Mouse (Mus musculus): Measurements from ENCODE around the gene Pkd1l1. TPM values are rescaled to one million over a fixed set of nuclear protein-coding genes. Genes with fewer than 3 reads are reported as not detected.

The Pkd1l1 gene
- total RNA-seq, 2 experiments from 2014 or later, result not detected

Other genes starting within 250 kb of the Pkd1l1 start
- gene Hus1, start 37.9 kb upstream of the Pkd1l1 start, total RNA-seq (2021), result 1 to 10 TPM; 7.0 to 7.7 TPM
- gene Gm11992, start 75.3 kb upstream of the Pkd1l1 start, total RNA-seq (2021), result not detected
- gene Sun3, start 75.7 kb upstream of the Pkd1l1 start, total RNA-seq (2021), result not detected
- gene Upp1, start 144.8 kb upstream of the Pkd1l1 start, total RNA-seq (2021), result under 1 TPM; 0.37 to 0.41 TPM
- not detected for gene Abca13, start 218.7 kb upstream of the Pkd1l1 start, total RNA-seq (2021)